Mouse (Mus musculus) cortical plate, adult 2 months (tissue): ENCODE measurements at regions not wholly inside any gene's neighbourhood (a gene's known extent, or its start where the extent isn't known, plus 50 kb on each side); places are given as distances from the start of the nearest gene placed in this dataset.

Source experiments
- CTCF ChIP-seq: fragments of 200-500 bp; IDR thresholded peaks from 2 replicates; pipeline ENCODE4 v1.5.1; 2011; ENCODE audit warnings: mild to moderate bottlenecking, control low read depth, low read length; ENCODE audit not compliant: insufficient read depth; ENCODE audit errors: extremely low read depth
- POLR2A ChIP-seq: fragments of 200-500 bp; IDR thresholded peaks from 2 replicates; pipeline ENCODE4 v1.6.1; 2011; ENCODE audit warnings: mild to moderate bottlenecking, low read length, control low read depth; ENCODE audit not compliant: insufficient read depth; ENCODE audit errors: extremely low read depth

DNA sequence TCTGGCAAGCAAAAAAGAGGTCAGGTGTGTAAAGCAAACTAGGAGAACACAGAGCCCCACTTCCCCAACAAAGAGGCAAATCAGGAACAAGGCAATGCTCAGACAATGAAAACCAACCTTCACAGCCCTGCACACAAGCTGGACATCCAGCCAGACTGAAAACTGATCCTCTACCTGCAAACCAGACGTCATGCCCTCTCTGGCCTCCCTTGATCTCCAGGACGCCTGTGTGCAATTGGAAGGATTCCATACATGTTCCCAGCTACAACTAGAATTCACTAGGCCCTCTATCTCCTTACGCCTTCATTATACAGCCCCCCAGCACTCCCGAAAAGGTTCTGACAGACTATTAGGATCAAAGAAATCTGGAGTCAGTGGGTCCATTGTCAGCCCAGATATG, 60.7 kb upstream of the Ndufs6 start:
- TF ChIP-seq CTCF (no peak), POLR2A (no peak)
